ENCODE assay signal across 21 mouse cellular contexts in genomic region chr9:6741478-6741877, GRCm38 (mm10).
DNase-seq lines count a peak whose midpoint lies in the region; ATAC-seq and TF ChIP-seq lines count a peak whose summit lies in the region.
"Had no signal": no experiment of that assay in that cellular context is flagged by ENCODE, and none has a peak within 500 bp of the region (broad histone marks: within the 10 kb centered on the region; RNA-seq: fewer than 3 reads in every experiment).

No protein-coding gene starts in this region.

- 69% methylated on average over 1 of the region's 1 CpGs for WGBS in intestine, embryonic 15.5 days
- 73% methylated on average over 1 of the region's 1 CpGs for WGBS in intestine, embryonic 16.5 days
- WGBS in intestine, postnatal 0 days = 38% methylated on average over 1 of the region's 1 CpGs
- WGBS in liver, embryonic 11.5 days = 89% methylated on average over 1 of the region's 1 CpGs

- H3K27ac ChIP-seq in intestine, embryonic 15.5 days = no peak overlapping the region
- no peak overlapping the region for H3K27ac ChIP-seq in intestine, embryonic 16.5 days (ENCODE audit: low read length)
- no peak overlapping the region for H3K27ac ChIP-seq in intestine, postnatal 0 days (ENCODE audit: low read depth, low read length)
- no peak overlapping the region for H3K27ac ChIP-seq in liver, embryonic 11.5 days (ENCODE audit: low read depth, low read length)

- DNase-seq in liver, embryonic 11.5 days (ENCODE audit: low spot score) = no peak
- DNase-seq in testis, postnatal 14 days (ENCODE audit: low spot score) = no peak
- DNase-seq in frontal cortex, adult 2 months (ENCODE audit: extremely low spot score in 1 of 2, low spot score in 1 of 2) = no peak
- DNase-seq: adrenal gland, adult 2 months; adrenal gland, adult 8-10 months; adrenal gland, postnatal 10 days; adrenal gland, postnatal 14 days; adrenal gland, postnatal 25 days; adrenal gland, postnatal 36 days; B cell, adult 2 months; cerebellum, adult 11 months; cerebellum, adult 11-12 months; cerebellum, adult 18-20 months had no signal

- no peaks in the 10 kb centered on the region for H3K9me3 ChIP-seq in intestine, embryonic 15.5 days
- H3K9me3 ChIP-seq in intestine, embryonic 16.5 days (ENCODE audit: control insufficient read depth, low read length) = no peaks in the 10 kb centered on the region
- H3K9me3 ChIP-seq in intestine, postnatal 0 days (ENCODE audit: control insufficient read depth) = no peaks in the 10 kb centered on the region
- no peaks in the 10 kb centered on the region for H3K9me3 ChIP-seq in liver, embryonic 11.5 days (ENCODE audit: control insufficient read depth, low read length)
- H3K9me3 ChIP-seq: G1E had no signal

- ATAC-seq in intestine, embryonic 15.5 days = peak; percentile 92
- ATAC-seq in intestine, embryonic 16.5 days = peak; percentile 98
- ATAC-seq in intestine, postnatal 0 days = 0 out of 2 replicates have a peak, but pooled peaks have one; percentile 33
- no peak for ATAC-seq in liver, embryonic 11.5 days (replicated peaks; ENCODE audit: low FRiP score)
- ATAC-seq: activated CD4-positive, CD25-positive, alpha-beta regulatory T cell, adult 4 months; CD4-positive, CD25-positive, alpha-beta regulatory T cell, adult 4 months; Patski had no signal

- TF ChIP-seq CTCF in intestine, postnatal 0 days (IDR thresholded peaks at IDR 0.05; ENCODE audit: low read depth) = no peak

- no peaks in the 10 kb centered on the region for H3K4me1 ChIP-seq in intestine, embryonic 15.5 days (replicated peaks)
- H3K4me1 ChIP-seq in intestine, embryonic 16.5 days (ENCODE audit: control insufficient read depth, insufficient read depth, low read length) = no peaks in the 10 kb centered on the region
- no peaks in the 10 kb centered on the region for H3K4me1 ChIP-seq in intestine, postnatal 0 days (replicated peaks; ENCODE audit: control insufficient read depth, insufficient read depth, low read length)
- no peaks in the 10 kb centered on the region for H3K4me1 ChIP-seq in liver, embryonic 11.5 days (replicated peaks; ENCODE audit: control insufficient read depth, insufficient read depth, low read length)

- H3K9ac ChIP-seq in intestine, embryonic 15.5 days = no peak overlapping the region
- H3K9ac ChIP-seq in intestine, embryonic 16.5 days (ENCODE audit: low read depth, low read length) = no peak overlapping the region
- H3K9ac ChIP-seq in intestine, postnatal 0 days (ENCODE audit: low read depth, low read length) = no peak overlapping the region
- no peak overlapping the region for H3K9ac ChIP-seq in liver, embryonic 11.5 days (ENCODE audit: low read depth, low read length)

- no peak overlapping the region for H3K4me3 ChIP-seq in intestine, embryonic 15.5 days (replicated peaks)
- no peak overlapping the region for H3K4me3 ChIP-seq in intestine, embryonic 16.5 days (ENCODE audit: low read length)
- no peak overlapping the region for H3K4me3 ChIP-seq in intestine, postnatal 0 days (ENCODE audit: low read depth, low read length)
- H3K4me3 ChIP-seq in liver, embryonic 11.5 days (ENCODE audit: low read depth, low read length) = no peak overlapping the region

- no peak overlapping the region for H3K4me2 ChIP-seq in intestine, embryonic 15.5 days (replicated peaks)
- H3K4me2 ChIP-seq in intestine, embryonic 16.5 days (ENCODE audit: low read depth, low read length) = no peak overlapping the region
- no peak overlapping the region for H3K4me2 ChIP-seq in intestine, postnatal 0 days (replicated peaks; ENCODE audit: low read depth)
- no peak overlapping the region for H3K4me2 ChIP-seq in liver, embryonic 11.5 days

- no peaks in the 10 kb centered on the region for H3K27me3 ChIP-seq in intestine, embryonic 15.5 days (replicated peaks)
- no peaks in the 10 kb centered on the region for H3K27me3 ChIP-seq in intestine, embryonic 16.5 days (replicated peaks; ENCODE audit: control insufficient read depth, insufficient read depth, low read length)
- H3K27me3 ChIP-seq in intestine, postnatal 0 days (replicated peaks; ENCODE audit: control insufficient read depth, insufficient read depth, low read length) = no peaks in the 10 kb centered on the region
- H3K27me3 ChIP-seq in liver, embryonic 11.5 days (replicated peaks; ENCODE audit: control insufficient read depth, insufficient read depth, low read length) = no peaks in the 10 kb centered on the region
- H3K27me3 ChIP-seq: CH12.LX, Patski had no signal

- H3K36me3 ChIP-seq in intestine, embryonic 15.5 days = no peaks in the 10 kb centered on the region
- no peaks in the 10 kb centered on the region for H3K36me3 ChIP-seq in intestine, embryonic 16.5 days (ENCODE audit: control insufficient read depth, insufficient read depth, low read length)
- H3K36me3 ChIP-seq in intestine, postnatal 0 days (ENCODE audit: control insufficient read depth, insufficient read depth) = no peaks in the 10 kb centered on the region
- H3K36me3 ChIP-seq in liver, embryonic 11.5 days (ENCODE audit: control insufficient read depth, insufficient read depth, low read length) = no peaks in the 10 kb centered on the region
- H3K36me3 ChIP-seq: G1E had no signal
